Mouse (Mus musculus): ENCODE measurements around the gene Tnfrsf13c. TPM values are rescaled to one million over a fixed set of nuclear protein-coding genes. Genes with fewer than 3 reads are reported as not detected.

Gene Tnfrsf13c
- polyA plus RNA-seq, 1 experiment from 2014 or later, result 0.29 TPM

GRCm38 (mm10) chr15:82177743-82178290, 46.4 kb downstream of the Tnfrsf13c start:
- H3K27me3 ChIP-seq (ENCODE audit: control insufficient read depth, insufficient read depth, low read length), result no peaks in the 10 kb centered on the region
- no peak overlapping the region for H3K4me3 ChIP-seq (ENCODE audit: low read depth, low read length)
- peaks cover 8% of the 10 kb centered on the region for H3K4me1 ChIP-seq (ENCODE audit: control insufficient read depth, insufficient read depth, low read length)
- no peak overlapping the region for H3K9ac ChIP-seq (ENCODE audit: low read depth, low read length)
- H3K36me3 ChIP-seq (ENCODE audit: control insufficient read depth, insufficient read depth, low read length), result peaks cover 74% of the 10 kb centered on the region
- H3K9me3 ChIP-seq (replicated peaks; ENCODE audit: control insufficient read depth, low read length), result peaks cover 6% of the 10 kb centered on the region; the same call in 1 of the 2 replicates
- ATAC-seq (replicated peaks; ENCODE audit: insufficient number of reproducible peaks, low FRiP score, low TSS enrichment), result no peak
- H3K27ac ChIP-seq (ENCODE audit: low read depth, low read length), result no peak overlapping the region
- WGBS (ENCODE audit: insufficient replicate concordance), result 91% methylated on average over 7 of the region's 7 CpGs
- no peak overlapping the region for H3K4me2 ChIP-seq

GRCm38 (mm10) chr15:82175091-82175490, 49.1 kb downstream of the Tnfrsf13c start:
- Histone ChIP-seq H3K27me3 (ENCODE audit: control insufficient read depth, insufficient read depth, low read length) (no peaks in the 10 kb centered on the region), H3K4me1 (ENCODE audit: control insufficient read depth, insufficient read depth, low read length) (peaks cover 1% of the 10 kb centered on the region; the same call in 1 of the 2 replicates), H3K9ac (ENCODE audit: low read depth, low read length) (no peak overlapping the region), H3K27ac (ENCODE audit: low read depth, low read length) (no peak overlapping the region), H3K36me3 (ENCODE audit: control insufficient read depth, insufficient read depth, low read length) (peaks cover 52% of the 10 kb centered on the region), H3K4me3 (ENCODE audit: low read depth, low read length) (no peak overlapping the region), H3K9me3 (replicated peaks; ENCODE audit: control insufficient read depth, low read length) (no peaks in the 10 kb centered on the region), H3K4me2 (no peak overlapping the region)
- WGBS (ENCODE audit: insufficient replicate concordance), result 93% methylated on average over 9 of the region's 9 CpGs
- no peak for ATAC-seq (replicated peaks; ENCODE audit: insufficient number of reproducible peaks, low FRiP score, low TSS enrichment)

- 85% methylated on average over 8 of the region's 8 CpGs for WGBS (ENCODE audit: insufficient replicate concordance)
- H3K4me2 ChIP-seq, result no peak overlapping the region
- H3K36me3 ChIP-seq (ENCODE audit: control insufficient read depth, insufficient read depth, low read length), result peaks cover 30% of the 10 kb centered on the region
- no peak overlapping the region for H3K9ac ChIP-seq (ENCODE audit: low read depth, low read length)
- ATAC-seq (replicated peaks; ENCODE audit: insufficient number of reproducible peaks, low FRiP score, low TSS enrichment), result no peak
- H3K4me1 ChIP-seq (ENCODE audit: control insufficient read depth, insufficient read depth, low read length), result peaks cover 17% of the 10 kb centered on the region
- H3K9me3 ChIP-seq (replicated peaks; ENCODE audit: control insufficient read depth, low read length), result no peaks in the 10 kb centered on the region
- no peak overlapping the region for H3K4me3 ChIP-seq (ENCODE audit: low read depth, low read length)
- no peak overlapping the region for H3K27ac ChIP-seq (ENCODE audit: low read depth, low read length)
- no peaks in the 10 kb centered on the region for H3K27me3 ChIP-seq (ENCODE audit: control insufficient read depth, insufficient read depth, low read length)
Measured at GRCm38 (mm10) chr15:82172648-82173047, 51.5 kb downstream of the Tnfrsf13c start.

MicroRNAs within 50 kb of the gene (microRNA counts, 519-probe panel; counts per million panel counts)
- 2,524 counts per million, percentile 8 among the panel's probes with 10 or more counts for microRNA mmu-miR-33

Small RNA genes lying within 50 kb of the gene (microRNA-seq; reads per million reads assigned to microRNA genes)
- gene Mir33 (ENCODE audit: borderline number of aligned reads), result 71.7 reads per million, percentile 61 among the genes with 10 or more reads in this experiment

Other genes starting within 250 kb of the Tnfrsf13c start
- not detected in 2 replicates for gene 1700029P11Rik, start 243.8 kb downstream of the Tnfrsf13c start, polyA plus RNA-seq (2014; fragmentation: Nextera tagmentation; extraction: Ambion mirVana)
- gene Xrcc6, start 236.5 kb downstream of the Tnfrsf13c start, polyA plus RNA-seq (2014; fragmentation: Nextera tagmentation; extraction: Ambion mirVana), result 80.9 and 81.0 TPM in 2 replicates
- gene Desi1, start 190.5 kb downstream of the Tnfrsf13c start, polyA plus RNA-seq (2014; fragmentation: Nextera tagmentation; extraction: Ambion mirVana), result 23.8 TPM in 2 replicates
- 193 and 203 TPM in 2 replicates for gene Snu13, start 176.8 kb downstream of the Tnfrsf13c start, polyA plus RNA-seq (2014; fragmentation: Nextera tagmentation; extraction: Ambion mirVana)
- not detected in 2 replicates for gene 4930407I10Rik, start 165.2 kb downstream of the Tnfrsf13c start, polyA plus RNA-seq (2014; fragmentation: Nextera tagmentation; extraction: Ambion mirVana)
- gene Mei1, start 154.4 kb downstream of the Tnfrsf13c start, polyA plus RNA-seq (2014; fragmentation: Nextera tagmentation; extraction: Ambion mirVana), result not detected in 2 replicates
- 9.5 and 9.6 TPM in 2 replicates for gene Ccdc134, start 96.4 kb downstream of the Tnfrsf13c start, polyA plus RNA-seq (2014; fragmentation: Nextera tagmentation; extraction: Ambion mirVana)
- 82.3 and 88.1 TPM in 2 replicates for gene Srebf2, start 77.2 kb downstream of the Tnfrsf13c start, polyA plus RNA-seq (2014; fragmentation: Nextera tagmentation; extraction: Ambion mirVana)
- 0.07 TPM in 1 of 2 replicates, not detected in the other for gene Shisa8, start 11.6 kb downstream of the Tnfrsf13c start, polyA plus RNA-seq (2014; fragmentation: Nextera tagmentation; extraction: Ambion mirVana)
- 59.7 and 67.3 TPM in 2 replicates for gene Cenpm, start 20.4 kb upstream of the Tnfrsf13c start, polyA plus RNA-seq (2014; fragmentation: Nextera tagmentation; extraction: Ambion mirVana)
- not detected in 2 replicates for gene 1500009C09Rik, start 28.0 kb upstream of the Tnfrsf13c start, polyA plus RNA-seq (2014; fragmentation: Nextera tagmentation; extraction: Ambion mirVana)
- 5.0 and 6.2 TPM in 2 replicates for gene Sept3, start 50.5 kb upstream of the Tnfrsf13c start, polyA plus RNA-seq (2014; fragmentation: Nextera tagmentation; extraction: Ambion mirVana)
- gene Wbp2nl, start 74.6 kb upstream of the Tnfrsf13c start, polyA plus RNA-seq (2014; fragmentation: Nextera tagmentation; extraction: Ambion mirVana), result 0.40 and 0.56 TPM in 2 replicates
- 33.4 and 38.7 TPM in 2 replicates for gene Naga, start 114.6 kb upstream of the Tnfrsf13c start, polyA plus RNA-seq (2014; fragmentation: Nextera tagmentation; extraction: Ambion mirVana)
- gene Pheta2, start 114.6 kb upstream of the Tnfrsf13c start, polyA plus RNA-seq (2014; fragmentation: Nextera tagmentation; extraction: Ambion mirVana), result 10.0 and 11.3 TPM in 2 replicates
- 320 and 330 TPM in 2 replicates for gene Smdt1, start 114.6 kb upstream of the Tnfrsf13c start, polyA plus RNA-seq (2014; fragmentation: Nextera tagmentation; extraction: Ambion mirVana)
- gene Ndufa6, start 130.0 kb upstream of the Tnfrsf13c start, polyA plus RNA-seq (2014; fragmentation: Nextera tagmentation; extraction: Ambion mirVana), result 462 and 487 TPM in 2 replicates
- gene Cyp2d22, start 155.9 kb upstream of the Tnfrsf13c start, polyA plus RNA-seq (2014; fragmentation: Nextera tagmentation; extraction: Ambion mirVana), result 4.1 and 4.4 TPM in 2 replicates
- not detected in 2 replicates for gene Cyp2d11, start 169.7 kb upstream of the Tnfrsf13c start, polyA plus RNA-seq (2014; fragmentation: Nextera tagmentation; extraction: Ambion mirVana)
- gene Cyp2d10, start 182.8 kb upstream of the Tnfrsf13c start, polyA plus RNA-seq (2014; fragmentation: Nextera tagmentation; extraction: Ambion mirVana), result 0.40 TPM in 1 of 2 replicates, not detected in the other
- not detected in 2 replicates for gene Cyp2d9, start 209.1 kb upstream of the Tnfrsf13c start, polyA plus RNA-seq (2014; fragmentation: Nextera tagmentation; extraction: Ambion mirVana)

Data from heart, embryonic 11.5 days (tissue).